Mouse (Mus musculus) forebrain, embryonic 14.5 days (tissue): ENCODE data around the gene Cage1. TPM values are rescaled to one million over a fixed set of nuclear protein-coding genes. Genes with fewer than 3 reads are reported as not detected.
A peak's percentile ranks its signal among the peaks of the same experiment; 100 is the strongest.

Experiments
- ATAC-seq: fragments of 200-750 bp; cut with Nextera tagmentation; 2 replicates; pipeline ENCODE4 v1.8.0; 2017; ENCODE audit warnings: mild to moderate bottlenecking, moderate library complexity
- DNase-seq: peaks from one replicate; pipeline ENCODE4 v3.0.0-alpha.2; 2015; ENCODE audit warnings: low spot score
- H3K27ac ChIP-seq: fragments of 300-500 bp; sonication (generic); 2 replicates; pipeline ENCODE4 v1.5.1; 2014; ENCODE audit warnings: low read depth, mild to moderate bottlenecking, control low read depth, low read length, moderate library complexity
- H3K27me3 ChIP-seq: fragments of 300-500 bp; sonication (generic); replicated peaks from 2 replicates; pipeline ENCODE4 v1.6.1; 2014; ENCODE audit warnings: low read length, control low read depth, mixed read lengths; ENCODE audit not compliant: control insufficient read depth, insufficient read depth
- H3K36me3 ChIP-seq: fragments of 300-500 bp; sonication (generic); 2 replicates; pipeline ENCODE4 v1.6.1; 2014; ENCODE audit warnings: low read length, control low read depth; ENCODE audit not compliant: control insufficient read depth, insufficient read depth
- H3K4me1 ChIP-seq: fragments of 300-500 bp; sonication (generic); 2 replicates; pipeline ENCODE4 v1.6.1; 2014; ENCODE audit warnings: antibody characterized with exemption, low read length, control low read depth; ENCODE audit not compliant: control insufficient read depth, insufficient read depth
- H3K4me2 ChIP-seq: fragments of 300-500 bp; sonication (generic); 2 replicates; pipeline ENCODE4 v1.6.1; 2014; ENCODE audit warnings: mild to moderate bottlenecking, control low read depth, low read length
- H3K4me3 ChIP-seq: fragments of 300-500 bp; sonication (generic); 2 replicates; pipeline ENCODE4 v1.5.1; 2014; ENCODE audit warnings: low read depth, low read length, control low read depth
- H3K9ac ChIP-seq: fragments of 300-500 bp; sonication (generic); 2 replicates; pipeline ENCODE4 v1.6.1; 2014; ENCODE audit warnings: mild to moderate bottlenecking, low read length, control low read depth, moderate library complexity
- H3K9me3 ChIP-seq: fragments of 300-500 bp; sonication (generic); replicated peaks from 2 replicates; pipeline ENCODE4 v1.6.1; 2016; ENCODE audit warnings: low read length, control low read depth, mixed read lengths; ENCODE audit not compliant: control insufficient read depth
- WGBS: fragments of 180-500 bp; shearing (Covaris S2); extraction: QIAGEN DNeasy Blood & Tissue Kit; methylation state at CpG from one replicate; pipeline ENCODE4 v1.1.7; 2014; 5-methylcytosine and 5-hydroxymethylcytosine counted together
- polyA plus RNA-seq: library from polyadenylated mRNA; unstranded; fragments of >200 nt; fragmentation: Nextera tagmentation; extraction: Ambion mirVana; gene quantifications from 2 replicates; pipeline ENCODE4 v1.2.1, GENCODE M21; 2014

Gene Cage1
- polyA plus RNA-seq, 1 experiment from 2014 or later = 1.8 TPM

GRCm38 (mm10) chr13:37965126-37965914 lies 71.5 kb downstream of the Cage1 start:
- WGBS = 35% methylated on average over 17 of the region's 17 CpGs
- 0 out of 2 replicates have a peak, but pooled peaks cover 3% of the 10 kb centered on the region for H3K27me3 ChIP-seq
- H3K9ac ChIP-seq = no peak overlapping the region
- H3K4me2 ChIP-seq = no peak overlapping the region
- H3K27ac ChIP-seq = no peak overlapping the region
- DNase-seq = no peak
- no peaks in the 10 kb centered on the region for H3K36me3 ChIP-seq
- peaks cover 7% of the 10 kb centered on the region; the same call in 1 of the 2 replicates for H3K4me1 ChIP-seq
- ATAC-seq = no peak
- no peaks in the 10 kb centered on the region for H3K9me3 ChIP-seq
- H3K4me3 ChIP-seq = no peak overlapping the region

GRCm38 (mm10) chr13:37964128-37965087 lies 72.5 kb downstream of the Cage1 start:
- H3K4me1 ChIP-seq = peaks cover 7% of the 10 kb centered on the region; the same call in 1 of the 2 replicates
- H3K27me3 ChIP-seq = 0 out of 2 replicates have a peak, but pooled peaks cover 3% of the 10 kb centered on the region
- no peak overlapping the region for H3K9ac ChIP-seq
- H3K9me3 ChIP-seq = no peaks in the 10 kb centered on the region
- H3K4me2 ChIP-seq = peak overlapping the region; percentile 49
- DNase-seq (no peak), ATAC-seq (0 out of 2 replicates have a peak, but pooled peaks have one; percentile 22)
- H3K27ac ChIP-seq = no peak overlapping the region
- no peaks in the 10 kb centered on the region for H3K36me3 ChIP-seq
- WGBS = 30% methylated on average over 20 of the region's 20 CpGs
- no peak overlapping the region for H3K4me3 ChIP-seq

- no peak overlapping the region for H3K27ac ChIP-seq
- 0 out of 2 replicates have a peak, but pooled peaks cover 3% of the 10 kb centered on the region for H3K27me3 ChIP-seq
- ATAC-seq (peak; percentile 53), DNase-seq (peak; percentile 85)
- peak overlapping the region; percentile 15; the same call in 1 of the 2 replicates for H3K4me3 ChIP-seq
- peaks cover 7% of the 10 kb centered on the region; the same call in 1 of the 2 replicates for H3K4me1 ChIP-seq
- H3K9ac ChIP-seq = no peak overlapping the region
- H3K9me3 ChIP-seq = no peaks in the 10 kb centered on the region
- under 1% methylated on average over 12 of the region's 12 CpGs for WGBS
- peak overlapping the region; percentile 49 for H3K4me2 ChIP-seq
- H3K36me3 ChIP-seq = no peaks in the 10 kb centered on the region
Measured at GRCm38 (mm10) chr13:37963354-37964007, 73.4 kb downstream of the Cage1 start.

GRCm38 (mm10) chr13:37962541-37962940 lies 74.3 kb downstream of the Cage1 start:
- H3K4me3 ChIP-seq = no peak overlapping the region
- H3K9me3 ChIP-seq = no peaks in the 10 kb centered on the region
- H3K27me3 ChIP-seq = 0 out of 2 replicates have a peak, but pooled peaks cover 3% of the 10 kb centered on the region
- no peak overlapping the region for H3K27ac ChIP-seq
- ATAC-seq (no peak), DNase-seq (no peak)
- peaks cover 7% of the 10 kb centered on the region; the same call in 1 of the 2 replicates for H3K4me1 ChIP-seq
- whole genome bisulfite sequencing = 93% methylated on average over 9 of the region's 9 CpGs
- H3K9ac ChIP-seq = no peak overlapping the region
- H3K4me2 ChIP-seq = no peak overlapping the region
- H3K36me3 ChIP-seq = no peaks in the 10 kb centered on the region

GRCm38 (mm10) chr13:37959936-37960335 lies 76.9 kb downstream of the Cage1 start:
- no peak overlapping the region for H3K9ac ChIP-seq
- no peak overlapping the region for H3K4me2 ChIP-seq
- WGBS = 86% methylated on average over 7 of the region's 7 CpGs
- DNase-seq (no peak), ATAC-seq (no peak)
- H3K4me3 ChIP-seq = no peak overlapping the region
- H3K9me3 ChIP-seq = no peaks in the 10 kb centered on the region
- H3K4me1 ChIP-seq = no peaks in the 10 kb centered on the region
- H3K36me3 ChIP-seq = no peaks in the 10 kb centered on the region
- no peak overlapping the region for H3K27ac ChIP-seq
- 0 out of 2 replicates have a peak, but pooled peaks cover 3% of the 10 kb centered on the region for H3K27me3 ChIP-seq

- no peak overlapping the region for H3K4me3 ChIP-seq
- no peak overlapping the region for H3K27ac ChIP-seq
- no peak overlapping the region for H3K9ac ChIP-seq
- H3K9me3 ChIP-seq = no peaks in the 10 kb centered on the region
- DNase-seq (no peak), ATAC-seq (no peak)
- WGBS = 73% methylated on average over 15 of the region's 15 CpGs
- no peak overlapping the region for H3K4me2 ChIP-seq
- H3K27me3 ChIP-seq = no peaks in the 10 kb centered on the region
- no peaks in the 10 kb centered on the region for H3K36me3 ChIP-seq
- H3K4me1 ChIP-seq = no peaks in the 10 kb centered on the region
Measured at GRCm38 (mm10) chr13:37959239-37959907, 77.5 kb downstream of the Cage1 start.

- ATAC-seq (no peak), DNase-seq (no peak)
- H3K36me3 ChIP-seq = no peaks in the 10 kb centered on the region
- no peak overlapping the region for H3K4me2 ChIP-seq
- no peaks in the 10 kb centered on the region for H3K9me3 ChIP-seq
- H3K27ac ChIP-seq = no peak overlapping the region
- no peaks in the 10 kb centered on the region for H3K27me3 ChIP-seq
- H3K4me1 ChIP-seq = no peaks in the 10 kb centered on the region
- H3K4me3 ChIP-seq = no peak overlapping the region
- 89% methylated on average over 18 of the region's 18 CpGs for WGBS
- H3K9ac ChIP-seq = no peak overlapping the region
Measured at GRCm38 (mm10) chr13:37958498-37959238, 78.2 kb downstream of the Cage1 start.
